Mouse (Mus musculus) c-Kit-negative CD71-positive TER-119-positive erythroid progenitor cells, embryonic 14.5 days (primary cell): ENCODE results near the gene Iqschfp.

ENCODE experiments used
- DNase-seq: peaks from one replicate; pipeline ENCODE4 v3.0.0-alpha.2; 2013; ENCODE audit warnings: low read depth, low spot score

Gene Iqschfp

GRCm38 (mm10) chr3:68335501-68335900 lies 443.5 kb downstream of the Iqschfp start:
- DNase-seq, result no peak

GRCm38 (mm10) chr3:68350624-68351023 lies 458.6 kb downstream of the Iqschfp start:
- no peak for DNase-seq

GRCm38 (mm10) chr3:68351461-68351860 lies 459.4 kb downstream of the Iqschfp start:
- DNase-seq, result no peak

- DNase-seq, result no peak
Observed at GRCm38 (mm10) chr3:68352961-68353360, 460.9 kb downstream of the Iqschfp start.

GRCm38 (mm10) chr3:68353492-68353891 lies 461.5 kb downstream of the Iqschfp start:
- no peak for DNase-seq

GRCm38 (mm10) chr3:68356516-68356915 lies 464.5 kb downstream of the Iqschfp start:
- no peak for DNase-seq

- DNase-seq, result no peak
Observed at GRCm38 (mm10) chr3:68368029-68368428, 476.0 kb downstream of the Iqschfp start.

GRCm38 (mm10) chr3:68372925-68373324 lies 480.9 kb downstream of the Iqschfp start:
- no peak for DNase-seq

GRCm38 (mm10) chr3:68375100-68375508 lies 483.1 kb downstream of the Iqschfp start:
- DNase-seq, result no peak

- DNase-seq, result no peak
Observed at GRCm38 (mm10) chr3:68377452-68378198, 485.6 kb downstream of the Iqschfp start.

GRCm38 (mm10) chr3:68378799-68379198 lies 486.8 kb downstream of the Iqschfp start:
- no peak for DNase-seq

GRCm38 (mm10) chr3:68379242-68379641 lies 487.2 kb downstream of the Iqschfp start:
- DNase-seq, result no peak

- no peak for DNase-seq
Observed at GRCm38 (mm10) chr3:68383672-68384071, 491.6 kb downstream of the Iqschfp start.

- no peak for DNase-seq
Observed at GRCm38 (mm10) chr3:68385544-68385943, 493.5 kb downstream of the Iqschfp start.

- DNase-seq, result no peak
Observed at GRCm38 (mm10) chr3:68388023-68388422, 496.0 kb downstream of the Iqschfp start.

GRCm38 (mm10) chr3:68393578-68393977 lies 501.5 kb downstream of the Iqschfp start:
- no peak for DNase-seq

- DNase-seq, result no peak
Observed at GRCm38 (mm10) chr3:68398691-68399090, 506.7 kb downstream of the Iqschfp start.

- no peak for DNase-seq
Observed at GRCm38 (mm10) chr3:68400121-68400520, 508.1 kb downstream of the Iqschfp start.

GRCm38 (mm10) chr3:68403343-68403742 lies 511.3 kb downstream of the Iqschfp start:
- DNase-seq, result no peak

- DNase-seq, result no peak
Observed at GRCm38 (mm10) chr3:68403783-68404217, 511.8 kb downstream of the Iqschfp start.

- DNase-seq, result no peak
Observed at GRCm38 (mm10) chr3:68405724-68406123, 513.7 kb downstream of the Iqschfp start.

GRCm38 (mm10) chr3:68412262-68412661 lies 520.2 kb downstream of the Iqschfp start:
- DNase-seq, result no peak

GRCm38 (mm10) chr3:68419792-68420191 lies 527.8 kb downstream of the Iqschfp start:
- DNase-seq, result no peak

GRCm38 (mm10) chr3:68420927-68421326 lies 528.9 kb downstream of the Iqschfp start:
- no peak for DNase-seq
